Mouse (Mus musculus) natural killer cell, adult 2 months (primary cell): ENCODE data around the gene Utp15.
A peak's percentile ranks its signal among the peaks of the same experiment; 100 is the strongest.

Experiments
- DNase-seq, 2 experiments: peaks; one replicate each; pipeline ENCODE4 v3.0.0; 2022; ENCODE audit warnings: low spot score in 2 of 2

Gene Utp15

DNA sequence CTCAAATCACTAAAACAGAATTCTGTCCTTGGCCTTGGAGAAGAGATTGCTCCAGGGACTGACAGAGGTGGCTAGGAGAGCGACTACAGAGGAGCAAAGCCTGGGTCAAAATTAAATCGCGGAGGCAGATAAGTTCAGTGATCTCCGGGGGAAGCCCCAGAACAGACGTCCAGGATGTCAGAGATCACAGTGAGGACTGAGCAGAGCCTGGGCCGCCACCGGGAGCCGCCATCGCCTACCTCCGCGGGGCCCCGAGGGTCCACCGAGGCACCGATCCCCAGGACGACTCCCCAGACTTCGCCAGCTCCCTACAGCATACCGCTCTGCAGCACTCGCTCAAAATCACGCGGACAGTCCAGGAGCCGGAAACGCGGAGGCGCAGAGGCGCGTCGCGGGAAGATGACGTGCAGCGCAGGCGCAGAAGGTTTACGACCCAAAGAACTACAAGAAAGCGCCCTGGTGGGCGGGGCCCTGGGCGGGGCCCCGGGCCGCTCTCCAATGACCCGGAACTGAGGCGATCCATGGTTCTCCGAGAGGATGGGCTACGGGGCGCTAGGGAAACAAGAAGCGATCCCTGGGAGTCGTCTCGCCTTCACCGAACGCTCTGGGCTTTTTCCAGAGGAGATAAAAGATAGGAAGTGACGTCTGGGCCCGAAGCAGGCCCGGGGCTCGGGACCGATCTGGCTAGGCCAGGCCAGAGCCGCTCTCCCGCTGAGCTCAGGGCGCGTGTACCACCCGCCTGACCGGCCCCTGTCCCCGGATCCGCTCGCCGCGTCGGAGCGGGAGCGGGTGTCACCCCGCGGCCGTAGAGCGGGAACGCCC lies at the start of gene Utp15, which contains the start of gene Ankra2:
Utp15 (minus strand) TSS at position 406 of the 822 bp plus-strand sequence.
Ankra2 (plus strand) TSS at position 439 of the 822 bp plus-strand sequence.
- DNase-seq, result peak; percentile 95 to 96

DNA sequence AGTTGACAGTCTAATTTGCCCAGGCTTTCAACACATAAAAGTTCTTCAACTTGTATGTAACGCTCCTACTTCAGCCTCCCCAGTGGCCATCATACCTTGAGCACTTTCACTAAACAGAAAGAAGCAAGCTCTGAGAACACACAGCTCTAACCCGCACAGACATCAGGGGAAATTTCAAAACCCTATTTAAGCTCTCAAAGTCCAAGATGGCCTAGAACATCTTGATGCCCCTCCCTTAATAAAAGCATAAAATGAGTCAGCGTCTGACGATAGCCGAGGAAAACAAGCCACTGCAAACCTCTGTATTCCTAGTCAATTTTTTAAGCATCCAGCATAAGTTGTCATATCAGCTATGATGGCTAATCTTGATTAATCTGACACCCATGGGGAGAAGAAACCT lies 48.8 kb upstream of the Utp15 start:
- DNase-seq, result no peak

DNA sequence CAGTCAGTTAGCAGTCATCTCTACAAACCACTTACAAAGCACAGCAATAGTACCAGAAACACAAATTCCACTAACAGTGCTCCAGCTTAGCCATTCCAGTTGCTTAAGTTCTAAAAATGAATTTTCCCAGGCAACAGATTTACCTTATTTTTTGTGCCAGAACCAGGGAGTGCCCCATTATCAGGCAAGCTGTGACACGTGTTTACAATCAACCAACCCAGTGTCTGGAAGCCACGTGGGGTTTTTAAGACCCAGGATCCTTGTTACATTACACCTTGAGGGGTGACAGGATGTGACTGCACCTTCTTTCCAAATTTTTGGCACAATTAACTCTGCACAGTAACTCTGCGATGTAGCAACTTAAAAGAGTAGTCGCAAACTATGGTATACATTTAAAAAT lies 45.9 kb upstream of the Utp15 start:
- no peak for DNase-seq

DNA sequence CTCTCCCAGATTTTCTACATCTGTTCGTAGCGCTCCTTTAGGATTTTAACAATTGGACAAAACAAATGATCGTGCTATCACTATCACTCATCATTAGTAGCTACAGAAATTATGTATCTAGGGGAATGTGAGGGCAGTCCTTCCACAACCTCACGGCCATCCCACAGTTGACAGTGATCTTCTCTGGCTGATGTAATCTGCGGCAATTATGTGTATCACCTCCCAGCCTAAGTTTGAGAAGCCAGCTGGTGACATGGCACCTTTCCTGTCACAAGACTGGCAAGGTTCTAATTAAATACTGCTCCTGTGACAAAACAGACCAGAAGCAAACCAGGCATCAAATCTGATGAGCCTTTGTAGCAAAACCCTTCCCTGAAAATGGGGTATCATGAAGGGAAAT lies 45.2 kb upstream of the Utp15 start:
- no peak for DNase-seq

DNA sequence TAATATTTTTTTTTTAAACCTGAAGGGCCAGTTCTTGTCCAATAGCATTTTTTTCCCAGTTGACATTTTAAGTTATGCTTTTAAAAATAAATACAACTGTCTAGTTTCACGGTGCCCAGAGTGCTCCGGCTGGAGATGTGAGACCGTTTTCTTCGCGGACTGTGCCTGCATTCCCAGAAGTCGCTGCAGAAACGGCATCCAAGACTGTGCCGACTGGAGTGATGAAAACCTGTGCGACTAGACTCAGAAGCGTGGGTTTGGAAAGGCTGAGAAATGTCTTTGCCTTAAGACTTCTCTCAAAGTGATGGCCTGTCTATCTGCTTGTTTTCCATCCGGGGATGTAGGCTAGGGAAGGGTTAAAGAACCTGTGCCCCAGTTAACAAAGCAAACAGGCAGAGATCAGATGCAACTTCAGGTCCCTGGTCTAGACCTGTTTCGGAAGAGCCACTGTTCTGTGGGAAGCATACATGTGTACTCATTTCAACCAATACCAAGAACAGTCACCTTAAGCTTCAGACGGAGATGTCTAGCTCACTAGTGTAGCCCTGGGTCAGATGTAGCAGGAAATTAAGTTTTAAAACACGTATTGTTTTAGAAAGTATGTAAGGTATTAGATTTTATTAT lies 44.1 kb upstream of the Utp15 start:
- DNase-seq, result no peak

DNA sequence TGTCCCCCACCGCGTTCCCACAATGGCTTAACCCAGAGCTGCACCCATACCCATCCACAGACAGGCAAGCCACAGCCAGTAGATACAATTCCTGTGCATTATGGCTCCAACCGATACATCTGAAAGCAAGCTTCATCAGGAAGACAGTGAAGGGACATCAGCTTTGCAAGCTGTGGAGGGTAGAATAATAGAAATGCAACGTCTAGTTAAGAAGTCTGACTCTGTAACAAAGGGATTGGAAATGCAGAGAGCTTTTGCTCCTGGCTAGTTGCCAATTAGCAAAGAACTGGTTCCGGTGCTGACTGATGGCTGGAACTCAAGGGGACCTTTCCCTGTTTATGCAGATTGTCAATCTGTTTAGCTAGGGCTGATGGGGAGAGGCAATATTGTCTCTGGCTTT lies 43.6 kb upstream of the Utp15 start:
- no peak for DNase-seq

DNA sequence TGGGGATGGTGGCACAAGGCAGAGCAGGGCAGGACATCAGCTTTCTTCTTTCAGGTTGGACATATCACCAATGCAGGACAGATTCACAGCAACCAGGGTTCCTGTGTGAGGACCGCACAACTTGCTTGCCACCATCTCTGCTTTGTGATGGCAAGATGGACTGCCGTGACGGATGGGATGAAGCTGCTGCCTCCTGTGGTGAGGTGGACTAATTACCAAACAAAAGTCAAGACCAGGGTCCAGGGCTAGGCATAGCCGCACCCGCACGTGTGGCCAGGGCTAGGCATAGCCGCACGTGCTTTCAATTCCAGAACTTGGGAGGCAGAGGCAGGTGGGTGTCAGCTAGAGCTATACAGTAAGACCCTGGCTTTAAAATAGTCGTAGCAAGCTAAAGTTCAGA lies 42.4 kb upstream of the Utp15 start:
- no peak for DNase-seq

DNA sequence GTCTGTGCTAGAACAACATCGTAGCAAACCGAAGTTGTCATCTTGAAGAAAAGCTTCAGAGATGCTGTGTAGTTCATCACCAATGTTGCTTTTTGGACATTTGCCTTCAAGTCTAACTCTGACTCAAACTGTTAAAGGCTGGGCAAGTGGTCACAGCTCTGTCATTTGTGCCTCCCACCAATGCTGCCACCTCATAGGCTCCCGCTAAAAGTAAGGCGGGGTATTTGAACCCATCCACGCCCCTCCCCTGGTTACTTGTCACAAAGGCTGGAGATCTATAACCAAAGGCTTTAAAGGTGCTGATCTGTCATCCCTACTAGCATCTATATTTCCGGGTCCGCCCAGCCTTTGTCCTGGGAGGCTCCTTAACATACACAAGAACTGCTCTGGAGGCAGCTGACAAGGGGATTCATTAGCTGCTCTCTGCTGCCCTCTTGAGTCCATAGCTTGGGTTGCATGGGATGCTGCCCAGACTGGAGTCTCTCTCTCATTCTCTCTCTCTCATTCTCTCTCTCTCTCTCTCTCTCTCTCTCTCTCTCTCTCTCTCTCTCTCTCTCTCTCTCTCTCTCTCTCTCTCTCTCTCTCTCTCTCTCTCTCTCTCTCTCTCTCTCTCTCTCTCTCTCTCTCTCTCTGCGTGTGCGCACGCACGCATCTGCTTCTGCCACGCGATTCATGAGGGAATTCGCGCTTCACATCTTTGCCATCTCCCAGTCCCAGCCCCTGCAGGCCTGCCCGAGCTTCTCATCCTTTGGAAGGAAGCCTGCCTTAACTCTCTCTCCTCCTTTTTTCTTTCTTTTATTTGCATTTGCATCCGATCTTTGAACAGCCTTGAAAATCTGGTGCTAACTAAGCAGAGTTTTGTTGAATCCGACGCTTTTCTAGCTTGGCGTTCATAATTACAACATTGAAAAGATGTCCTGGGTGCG lies 36.3 kb upstream of the Utp15 start:
- peak; percentile 63 to 64 for DNase-seq

DNA sequence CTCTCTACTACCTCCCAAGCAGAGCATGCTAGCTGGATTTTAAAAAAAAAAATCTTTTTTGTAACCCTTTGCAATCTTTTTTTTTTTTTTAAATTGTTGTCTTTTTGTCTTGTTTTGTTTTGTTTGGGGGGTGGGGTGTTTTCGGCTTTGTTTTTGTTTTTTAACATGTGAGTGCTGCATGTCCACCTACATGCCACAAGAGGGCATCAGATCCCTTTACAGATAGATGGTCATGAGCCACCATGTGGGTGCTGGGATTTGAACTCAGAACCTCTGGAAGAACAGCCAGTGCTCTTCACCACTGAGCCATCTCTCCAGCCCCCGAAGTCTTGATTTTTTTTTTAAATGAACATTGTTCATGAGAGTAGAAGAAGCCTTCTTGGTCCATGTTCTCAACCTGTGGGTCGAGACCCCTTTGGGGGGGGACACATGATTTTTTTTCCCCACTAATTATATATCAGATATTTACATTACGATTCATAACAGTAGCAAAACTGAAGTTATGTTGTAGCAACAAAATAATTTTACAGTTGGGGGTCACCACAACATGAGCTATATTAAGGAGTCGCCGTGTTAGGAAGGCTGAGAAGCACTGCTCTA lies 35.1 kb upstream of the Utp15 start:
- no peak for DNase-seq

DNA sequence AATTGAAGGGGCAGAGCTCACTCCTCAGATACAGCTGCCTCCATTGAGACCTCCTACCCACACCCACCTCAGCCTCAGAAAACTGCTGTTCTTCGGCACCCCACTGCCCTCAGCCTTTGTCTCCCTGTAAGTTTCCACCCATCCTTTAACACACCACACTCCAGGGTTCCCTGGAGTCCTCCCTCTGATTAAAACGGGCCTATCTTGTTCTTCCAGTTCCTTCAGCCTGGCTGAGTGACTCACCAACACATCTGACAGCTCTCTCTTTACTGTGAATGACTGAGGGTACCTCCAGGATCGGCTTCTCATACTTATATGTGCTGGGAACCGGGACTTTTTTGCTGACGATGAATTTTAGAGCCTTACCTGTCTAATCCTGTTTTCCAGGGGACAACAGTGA lies 33.2 kb upstream of the Utp15 start:
- no peak for DNase-seq

DNA sequence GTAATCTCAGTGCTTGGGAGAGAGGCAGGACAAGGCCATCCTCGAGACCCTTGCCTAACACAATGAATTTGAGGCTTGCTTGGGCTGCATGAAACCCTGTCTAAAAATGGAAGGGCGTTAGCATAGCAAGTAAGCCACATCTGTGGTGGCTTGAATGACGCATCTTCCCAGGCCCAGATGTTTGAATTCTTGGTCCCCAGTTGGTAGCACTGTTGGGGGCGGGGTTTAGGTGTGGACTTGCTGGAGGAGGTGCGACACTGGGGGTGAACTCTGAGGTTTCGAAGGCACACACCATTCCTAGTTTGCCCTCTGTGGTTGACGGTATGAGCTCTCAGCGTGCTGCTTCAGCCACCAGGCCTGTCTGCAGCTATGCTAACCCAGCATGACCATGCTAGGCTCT lies 28.9 kb upstream of the Utp15 start:
- DNase-seq, result peak; percentile 67 to 83

DNA sequence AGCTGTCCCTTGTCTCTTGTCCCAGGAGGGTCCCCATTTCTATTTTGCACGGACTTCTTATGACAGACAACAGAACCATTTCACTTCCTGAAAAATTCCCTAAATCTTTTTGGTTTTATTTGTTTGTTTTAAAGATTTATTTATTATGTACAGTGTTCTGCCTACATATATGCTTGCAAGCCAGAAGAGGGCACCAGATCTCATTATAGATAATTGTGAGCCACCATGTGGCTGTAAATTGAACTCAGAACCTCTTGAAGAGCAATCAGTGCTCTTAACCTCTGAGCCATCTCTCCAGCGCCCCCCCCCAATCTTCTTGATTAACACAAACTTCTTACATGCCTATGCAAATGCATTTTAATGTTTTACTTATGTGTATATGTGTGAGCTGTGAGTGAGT lies 27.9 kb upstream of the Utp15 start:
- DNase-seq, result no peak

DNA sequence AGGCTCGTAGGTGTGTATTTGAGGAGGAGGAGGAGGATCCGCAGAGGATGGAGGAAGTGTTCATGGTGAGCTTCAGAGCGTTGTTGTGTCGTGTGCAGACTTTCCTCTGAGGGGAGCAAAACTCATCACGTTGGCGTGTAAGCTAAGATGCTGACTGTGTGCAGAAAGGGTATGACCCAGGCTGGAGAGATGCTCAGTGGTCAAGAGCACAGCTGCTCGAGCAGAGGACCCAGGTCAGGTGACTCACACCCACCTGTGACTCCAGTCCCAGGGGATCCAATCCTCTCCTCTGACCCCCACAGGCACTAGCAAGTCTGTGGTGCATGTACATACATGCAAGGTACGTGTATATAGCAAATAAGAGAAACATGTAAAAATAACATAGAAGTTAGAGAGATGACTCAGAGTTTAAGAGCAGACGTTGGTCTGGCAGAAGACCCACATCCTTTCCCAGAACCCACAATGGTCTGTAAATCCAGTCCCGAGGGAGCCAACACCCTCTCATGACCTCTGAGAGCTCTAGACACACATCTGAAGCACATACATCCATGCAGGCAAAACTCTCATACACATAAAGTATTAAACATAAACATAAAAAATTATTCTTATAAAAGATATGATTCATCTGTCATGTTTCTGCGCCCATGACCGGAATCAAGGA lies 18.3 kb upstream of the Utp15 start:
- DNase-seq, result no peak

DNA sequence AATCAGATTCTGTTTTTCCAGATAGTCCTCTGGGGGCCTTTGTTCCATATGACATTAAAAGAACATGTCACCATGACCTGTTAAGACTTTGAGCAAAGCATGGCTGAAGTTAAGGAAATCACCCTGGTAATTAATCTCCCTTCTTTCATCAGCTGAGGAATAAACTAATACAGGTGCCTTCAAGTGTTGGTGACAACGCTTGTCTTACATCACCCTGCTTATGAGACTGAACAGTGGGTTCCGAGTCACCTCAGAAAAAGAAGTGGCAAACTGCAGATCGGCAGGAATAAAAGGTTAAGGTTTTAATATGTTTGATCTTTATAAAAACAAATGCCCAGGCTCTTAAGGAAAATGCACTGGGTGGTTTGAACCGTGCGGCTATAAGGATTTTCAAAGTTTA lies 16.8 kb upstream of the Utp15 start, which contains the start of gene Gm21976:
Gm21976 (plus strand) TSS at position 202 of the 400 bp plus-strand sequence.
- no peak for DNase-seq

DNA sequence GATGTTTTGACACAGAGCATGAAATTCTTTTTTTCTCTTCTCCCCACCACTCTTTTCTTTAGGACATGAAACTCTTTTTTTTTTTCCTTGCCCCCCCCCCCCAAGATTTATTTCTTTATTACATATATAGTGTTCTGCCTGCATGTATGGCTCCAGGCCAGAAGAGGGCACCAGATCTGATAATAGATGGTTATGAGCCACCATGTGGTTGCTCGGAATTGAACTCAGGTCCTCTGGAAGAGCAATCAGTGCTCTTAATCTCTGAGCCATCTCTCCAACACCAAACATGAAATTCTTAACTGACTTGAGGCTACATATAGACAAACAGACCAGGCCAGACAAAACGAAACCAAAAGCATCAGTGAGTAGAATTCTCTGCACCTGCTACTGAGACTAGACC lies 14.7 kb upstream of the Utp15 start:
- DNase-seq, result no peak

DNA sequence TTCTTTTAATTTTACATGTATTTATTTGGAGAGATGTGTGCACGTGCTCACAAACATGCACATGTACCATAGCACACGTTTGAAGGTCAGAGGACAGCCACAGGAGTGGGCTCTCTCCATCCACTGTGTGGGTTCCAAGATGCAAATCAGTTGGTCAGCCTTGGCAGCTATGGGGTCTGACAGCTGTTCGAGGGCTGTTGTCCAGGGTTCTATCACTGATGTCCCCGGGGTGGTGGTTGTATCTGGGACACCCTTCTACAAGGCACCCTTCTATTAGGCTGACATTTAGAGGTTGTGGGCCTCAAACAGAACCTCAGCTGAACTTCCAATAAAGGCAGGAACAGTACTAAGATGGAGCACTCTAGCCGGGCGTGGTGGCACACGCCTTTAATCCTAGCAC lies 13.4 kb upstream of the Utp15 start:
- DNase-seq, result no peak

DNA sequence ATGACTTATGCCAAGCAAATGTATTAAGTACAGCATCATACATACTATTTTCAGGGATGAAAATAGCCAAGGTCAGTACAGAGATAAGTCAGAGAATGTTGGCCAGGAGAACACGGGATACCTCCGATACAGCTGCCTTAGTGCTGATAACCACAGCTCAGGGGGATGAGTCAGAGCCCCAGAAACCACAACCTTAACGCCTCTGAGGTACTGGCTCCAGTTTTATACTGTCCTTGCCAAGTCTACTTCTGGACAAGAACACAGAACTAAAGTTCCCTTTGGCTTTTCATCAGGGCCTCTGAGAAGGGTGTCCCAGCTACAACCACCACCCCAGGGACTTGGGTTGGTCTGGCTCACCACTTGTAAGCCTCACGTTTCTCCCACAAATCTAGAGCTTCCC lies 12.8 kb upstream of the Utp15 start:
- DNase-seq, result peak in 1 of 2 experiments; percentile 28

DNA sequence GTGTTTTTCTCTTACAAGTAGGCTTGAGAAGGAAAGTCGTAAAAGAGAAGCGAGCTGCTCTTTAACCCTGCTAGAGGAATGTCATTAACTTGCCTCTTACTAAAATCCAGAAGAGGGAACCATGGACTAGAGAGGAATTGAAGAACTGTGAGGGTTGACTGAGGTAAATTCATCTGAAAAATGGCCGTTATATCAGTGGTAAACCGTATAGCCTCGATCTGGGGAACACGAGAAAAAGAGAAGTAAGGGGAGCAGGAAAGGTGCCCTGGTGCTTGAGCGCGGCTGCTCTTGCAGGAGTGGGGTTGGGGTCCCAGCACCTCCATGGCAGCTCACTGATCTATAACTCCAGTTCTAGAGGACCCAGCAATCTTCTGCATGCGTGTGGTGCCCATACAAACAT lies 11.2 kb upstream of the Utp15 start:
- no peak for DNase-seq

DNA sequence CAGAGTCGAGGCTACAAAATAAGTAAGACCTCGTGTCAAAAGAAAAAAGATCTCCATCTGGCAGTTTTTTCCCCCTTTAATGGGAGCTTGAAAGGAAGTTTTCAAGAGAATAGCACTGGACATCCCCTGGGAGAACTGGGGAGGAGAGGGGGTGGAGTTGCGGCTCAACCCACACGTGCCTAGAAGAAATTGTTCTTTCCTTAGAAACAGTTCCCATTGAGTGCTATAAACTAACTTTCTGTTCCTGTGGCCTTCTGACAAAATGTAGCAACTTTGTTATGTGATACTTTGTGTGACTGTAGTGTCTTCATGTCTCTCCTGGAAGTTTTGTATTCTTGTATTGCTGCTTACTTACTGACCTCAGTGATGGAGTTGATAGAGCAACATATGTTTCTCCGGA lies 1.3 kb upstream of the Utp15 start:
- no peak for DNase-seq

DNA sequence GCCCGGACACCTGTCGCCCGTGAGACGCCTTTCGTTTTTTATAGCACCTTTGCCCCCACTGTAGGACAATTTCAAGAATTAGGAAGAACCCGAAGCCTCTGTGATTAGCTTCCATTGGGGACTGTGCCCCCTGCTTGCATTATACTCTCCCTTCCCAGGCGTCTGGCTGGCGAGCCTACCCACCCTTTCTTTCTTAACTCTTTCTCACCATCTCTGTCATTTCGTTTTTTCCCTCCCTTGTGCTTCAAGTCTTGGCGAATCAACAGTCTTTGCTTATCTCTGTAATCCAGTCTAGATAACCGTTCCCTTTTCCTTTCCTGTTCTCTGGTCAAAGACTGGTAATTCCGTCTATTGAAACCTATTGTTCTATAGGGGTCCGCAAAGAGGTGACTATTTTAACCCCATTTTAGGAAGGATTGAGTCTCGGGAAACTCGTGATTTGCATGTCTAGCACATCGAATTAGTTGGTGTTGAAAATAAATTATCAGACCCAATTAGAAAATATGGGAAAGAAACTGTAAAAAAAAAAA lies 682 bp upstream of the Utp15 start:
- no peak for DNase-seq

DNA sequence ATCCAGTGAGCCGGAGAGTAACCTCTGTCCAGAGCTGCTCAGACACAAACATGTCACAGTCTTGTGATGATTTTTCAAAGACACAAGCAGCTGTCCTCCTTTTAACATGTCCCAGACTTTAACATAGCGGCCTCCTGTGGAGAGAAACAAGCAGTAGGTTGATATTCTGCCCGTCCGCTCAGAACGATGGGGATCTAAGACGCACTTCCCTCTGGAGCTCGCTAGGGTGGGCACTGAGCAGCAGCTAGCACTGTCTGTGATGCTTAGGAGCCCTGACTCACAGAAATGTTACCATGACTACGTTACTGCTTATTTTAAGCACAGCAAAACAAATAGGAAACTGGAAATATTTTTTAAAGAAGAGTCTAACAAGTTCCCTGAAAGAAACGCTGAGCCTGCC lies 7.9 kb downstream of the Utp15 start:
- DNase-seq, result no peak
